Mouse (Mus musculus) heart, adult 2 months (tissue): ENCODE data around the gene Irf2. TPM values are rescaled to one million over a fixed set of nuclear protein-coding genes. Genes with fewer than 3 reads are reported as not detected.

Experiments
- DNase-seq, 2 experiments: peaks; one replicate each; pipeline ENCODE4 v3.0.0; 2021
- H3K27ac ChIP-seq: fragments of 200-600 bp; 2 replicates; pipeline ENCODE4 v1.8.1; 2022
- H3K27me3 ChIP-seq: fragments of 200-500 bp; 2 replicates; pipeline ENCODE4 v1.6.1; 2012; ENCODE audit warnings: mild to moderate bottlenecking, low read length, inconsistent platforms, mixed read lengths; ENCODE audit not compliant: control insufficient read depth, insufficient read depth
- H3K36me3 ChIP-seq: fragments of 200-500 bp; 2 replicates; pipeline ENCODE4 v1.6.1; 2012; ENCODE audit warnings: low read length, inconsistent platforms; ENCODE audit not compliant: control insufficient read depth, insufficient read depth
- H3K4me1 ChIP-seq: fragments of 200-500 bp; 2 replicates; pipeline ENCODE4 v1.6.1; 2011; ENCODE audit warnings: low read length; ENCODE audit not compliant: control insufficient read depth, insufficient read depth
- H3K4me3 ChIP-seq: fragments of 200-600 bp; 2 replicates; pipeline ENCODE4 v1.8.1; 2022
- H3K79me2 ChIP-seq: fragments of 200-500 bp; replicated peaks from 2 replicates; pipeline ENCODE4 v1.6.1; 2012; ENCODE audit warnings: mild to moderate bottlenecking, inconsistent platforms, low read length, moderate library complexity, mixed read lengths; ENCODE audit not compliant: control insufficient read depth, insufficient read depth
- H3K9ac ChIP-seq: fragments of 200-500 bp; 2 replicates; pipeline ENCODE4 v1.6.1; 2012; ENCODE audit warnings: low read depth, mild to moderate bottlenecking, control low read depth, inconsistent platforms, low read length, mixed read lengths
- CTCF ChIP-seq: fragments of 200-600 bp; IDR thresholded peaks from 2 replicates; pipeline ENCODE4 v1.8.1; 2022; ENCODE audit warnings: antibody characterized with exemption, mild to moderate bottlenecking, moderate library complexity
- EP300 ChIP-seq: fragments of 200-500 bp; IDR thresholded peaks from 2 replicates; pipeline ENCODE4 v1.6.1; 2011; ENCODE audit warnings: low read depth, low read length, control low read depth; ENCODE audit not compliant: insufficient read depth
- POLR2A ChIP-seq: fragments of 200-500 bp; IDR thresholded peaks from 2 replicates; pipeline ENCODE4 v1.6.1; 2011; ENCODE audit warnings: mild to moderate bottlenecking, low read depth, low read length, control low read depth; ENCODE audit not compliant: insufficient read depth
- WGBS: fragments of 180-500 bp; shearing (Covaris S2); methylation state at CpG from one replicate; pipeline ENCODE4 v1.1.7; 2018; 5-methylcytosine and 5-hydroxymethylcytosine counted together
- intact Hi-C: fragments of 180-260 bp; cut with DNase I; formaldehyde crosslinking; loops from one replicate; pipeline ENCODE4 v1.15.1; 2025
- polyA plus RNA-seq: library from polyadenylated mRNA; depleted of rRNA; stranded (reverse); fragments of >200 nt; gene quantifications from 2 replicates; pipeline ENCODE4 v1.2.3, GENCODE M21; 2012
- total RNA-seq, 2 experiments: library from RNA; stranded (reverse); gene quantifications; 2 replicates each; pipeline ENCODE4 v1.2.3; 2021

Gene Irf2
- total and polyA plus RNA-seq, 3 experiments: 10.3 to 35.9 (median 31.8) TPM

DNA sequence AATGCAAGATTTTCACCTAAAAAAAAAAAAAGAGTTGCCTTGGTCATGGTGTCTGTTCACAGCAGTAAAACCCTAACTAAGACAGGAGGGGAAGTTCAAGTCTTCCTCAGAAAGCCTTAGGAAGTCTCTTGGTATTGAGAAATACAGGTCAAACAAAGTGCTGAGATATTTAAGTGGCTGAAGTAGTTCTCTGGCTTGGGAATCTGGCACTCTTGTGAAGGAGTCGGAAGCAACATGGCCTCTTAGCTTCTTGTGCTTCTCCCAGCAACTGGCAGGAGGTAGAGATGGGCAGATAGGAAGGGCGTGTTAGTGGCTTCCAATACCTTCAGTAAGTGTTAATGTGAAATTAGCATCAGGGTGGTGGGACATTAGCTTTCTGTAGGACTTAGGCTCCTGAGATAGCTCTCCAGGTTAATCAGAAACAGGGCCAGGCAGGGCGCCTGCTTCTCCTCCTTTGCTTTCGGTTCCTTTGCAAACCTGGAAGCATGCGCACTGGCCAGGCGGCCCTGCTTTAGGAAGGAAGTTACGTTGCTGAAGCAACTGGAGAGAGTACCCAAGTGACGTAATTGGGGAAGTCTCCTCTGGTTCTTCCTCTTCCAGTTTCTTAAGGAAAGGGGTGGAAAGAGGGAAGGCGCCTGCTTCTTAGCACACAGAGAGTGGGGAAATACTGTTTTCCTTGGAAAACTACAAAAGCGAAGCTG, 38.4 kb downstream of the Irf2 start:
- Histone ChIP-seq H3K9ac (no peak overlapping the region), H3K4me1 (peaks cover 4% of the 10 kb centered on the region), H3K27me3 (no peaks in the 10 kb centered on the region), H3K79me2 (peaks cover 18% of the 10 kb centered on the region), H3K4me3 (no peak overlapping the region), H3K27ac (no peak overlapping the region; the same call in 1 of the 2 replicates), H3K36me3 (no peaks in the 10 kb centered on the region)
- intact Hi-C loops: loop anchor here (5.0 kb wide), 1 partner anchor 36 kb away; no protein-coding TSS in a partner anchor
- TF ChIP-seq CTCF: no peak
- 0 out of 2 replicates have a peak, but pooled peaks have one; percentile 29 for TF ChIP-seq EP300
- WGBS: 61% methylated on average over 10 of the region's 10 CpGs
- peak; percentile 63 to 79 for DNase-seq

DNA sequence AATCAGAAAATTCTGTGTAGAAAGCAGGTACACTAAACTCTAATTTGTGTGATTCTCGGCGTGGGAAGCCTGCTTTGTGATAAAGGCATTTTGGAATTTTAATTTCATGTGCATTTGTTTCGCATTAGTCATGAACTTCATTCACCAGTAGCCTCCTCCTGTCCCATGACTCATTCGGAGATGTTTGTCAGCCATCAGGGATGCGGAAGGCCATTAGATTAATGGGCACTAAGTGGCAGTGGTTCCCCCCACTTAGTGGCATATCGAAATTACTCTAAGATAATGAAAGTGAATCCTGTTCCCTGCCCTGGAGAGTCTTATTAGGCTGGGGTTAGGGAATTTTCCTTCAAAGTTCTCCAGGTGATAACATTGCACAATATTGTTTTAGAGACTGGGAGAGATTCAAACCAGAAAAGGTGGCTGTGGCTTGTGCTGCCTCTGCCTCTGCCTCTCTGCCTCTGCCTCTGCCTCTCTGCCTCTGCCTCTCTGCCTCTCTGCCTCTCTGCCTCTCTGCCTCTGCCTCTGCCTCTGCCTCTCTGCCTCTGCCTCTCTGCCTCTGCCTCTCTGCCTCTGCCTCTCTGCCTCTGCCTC, 41.6 kb downstream of the Irf2 start:
- intact Hi-C loops: no loop called here
- peaks cover 16% of the 10 kb centered on the region for H3K79me2 ChIP-seq
- no peak overlapping the region for H3K9ac ChIP-seq
- DNase-seq: no peak
- no peak overlapping the region for H3K27ac ChIP-seq
- H3K4me3 ChIP-seq: no peak overlapping the region
- H3K4me1 ChIP-seq: peaks cover 9% of the 10 kb centered on the region
- 72% methylated on average over 6 of the region's 6 CpGs for WGBS
- H3K27me3 ChIP-seq: no peaks in the 10 kb centered on the region
- H3K36me3 ChIP-seq: no peaks in the 10 kb centered on the region; the same call in 1 of the 2 replicates
- TF ChIP-seq EP300 (no peak), POLR2A (no peak), CTCF (no peak)

DNA sequence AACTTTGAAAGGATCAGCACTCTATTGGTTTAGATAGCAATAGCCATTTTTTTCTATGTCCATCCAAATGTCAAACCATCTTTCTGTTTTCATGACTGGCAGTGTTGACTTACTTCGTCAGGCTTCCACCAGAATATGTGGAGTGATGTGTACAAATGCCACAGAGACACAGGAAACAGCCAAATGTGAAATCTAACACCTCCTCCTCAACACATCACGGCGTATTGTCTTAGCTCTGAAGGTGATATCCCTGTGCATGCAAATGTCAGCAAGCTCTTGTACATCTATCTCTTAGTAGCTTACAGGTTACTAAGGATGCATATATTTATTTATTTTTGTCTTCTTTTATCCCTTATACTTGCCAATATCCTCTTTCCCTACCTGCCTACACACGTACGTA, 42.7 kb downstream of the Irf2 start:
- Histone ChIP-seq H3K36me3 (no peaks in the 10 kb centered on the region; the same call in 1 of the 2 replicates), H3K27ac (no peak overlapping the region), H3K4me1 (peaks cover 10% of the 10 kb centered on the region), H3K79me2 (peaks cover 14% of the 10 kb centered on the region), H3K4me3 (no peak overlapping the region), H3K27me3 (no peaks in the 10 kb centered on the region), H3K9ac (no peak overlapping the region)
- DNase-seq: no peak
- TF ChIP-seq EP300 (no peak), CTCF (no peak), POLR2A (no peak)
- WGBS: 91% methylated on average over 5 of the region's 5 CpGs
- intact Hi-C loops: no loop called here

DNA sequence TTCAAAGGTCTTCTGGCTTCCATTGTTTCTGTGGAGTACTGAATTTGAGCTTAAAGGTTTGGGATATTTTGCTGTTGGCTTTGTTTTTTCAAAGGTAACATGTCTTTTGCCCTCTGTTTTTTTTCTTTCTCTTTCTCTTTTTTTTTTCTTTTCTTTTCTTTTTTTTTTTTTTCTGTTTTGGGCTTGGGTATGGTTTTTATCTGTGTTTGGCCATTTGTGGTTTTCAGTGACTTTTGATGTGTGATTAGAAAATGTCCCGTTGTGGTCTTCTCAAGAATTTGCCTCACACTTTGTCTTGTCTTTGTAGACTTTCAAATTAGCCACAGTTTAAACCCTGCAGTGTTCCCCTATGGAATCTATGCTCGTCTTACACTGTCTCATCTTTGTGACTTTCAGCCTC, 45.5 kb downstream of the Irf2 start:
- Histone ChIP-seq H3K27ac (no peak overlapping the region), H3K9ac (no peak overlapping the region), H3K4me1 (peaks cover 12% of the 10 kb centered on the region), H3K4me3 (no peak overlapping the region), H3K36me3 (peaks cover 12% of the 10 kb centered on the region), H3K79me2 (peaks cover 8% of the 10 kb centered on the region), H3K27me3 (no peaks in the 10 kb centered on the region)
- TF ChIP-seq POLR2A (no peak), EP300 (no peak), CTCF (no peak)
- DNase-seq: no peak
- WGBS: 66% methylated on average over 2 of the region's 2 CpGs
- intact Hi-C loops: no loop called here

DNA sequence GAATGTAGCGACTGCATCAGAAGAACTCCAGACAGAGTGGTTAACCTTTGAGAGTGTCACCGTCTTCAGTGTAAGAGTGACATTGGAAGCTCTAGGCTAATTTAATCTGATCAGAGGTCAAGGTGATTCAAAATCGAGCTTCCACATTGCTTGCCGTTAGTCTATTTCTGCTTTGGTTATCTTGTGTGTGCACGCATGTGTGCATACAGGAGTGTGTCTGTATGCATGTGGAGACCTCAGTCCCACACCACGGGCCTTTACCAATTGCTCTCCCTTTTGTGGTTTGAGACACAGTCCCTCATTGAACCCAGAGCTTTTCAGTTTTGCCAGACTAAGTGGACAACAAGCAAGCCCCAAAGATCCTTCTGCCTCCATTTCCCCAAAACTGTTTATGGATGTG, 46.4 kb downstream of the Irf2 start:
- Histone ChIP-seq H3K4me1 (peaks cover 12% of the 10 kb centered on the region), H3K27me3 (no peaks in the 10 kb centered on the region), H3K4me3 (no peak overlapping the region), H3K9ac (no peak overlapping the region), H3K79me2 (peaks cover 9% of the 10 kb centered on the region), H3K27ac (no peak overlapping the region), H3K36me3 (peaks cover 12% of the 10 kb centered on the region)
- 82% methylated on average over 6 of the region's 6 CpGs for WGBS
- intact Hi-C loops: no loop called here
- TF ChIP-seq EP300: no peak
- TF ChIP-seq CTCF: no peak
- no peak for TF ChIP-seq POLR2A
- DNase-seq: no peak
